Mouse (Mus musculus) liver, postnatal 0 days (tissue): Measurements from ENCODE around the gene Lmo3. TPM values are rescaled to one million over a fixed set of nuclear protein-coding genes. Genes with fewer than 3 reads are reported as not detected.
A peak's percentile ranks its signal among the peaks of the same experiment; 100 is the strongest.

Experiments used
- ATAC-seq: fragments of 200-750 bp; cut with Nextera tagmentation; 2 replicates; pipeline ENCODE4 v1.8.0; 2017; ENCODE audit warnings: mild to moderate bottlenecking, moderate library complexity
- DNase-seq: peaks from one replicate; pipeline ENCODE4 v3.0.0-alpha.2; 2016
- H3K27ac ChIP-seq: fragments of 300-500 bp; sonication (generic); 2 replicates; pipeline ENCODE4 v1.5.1; 2014; ENCODE audit warnings: antibody characterized with exemption, moderate library complexity, mild to moderate bottlenecking, low read depth
- H3K27me3 ChIP-seq: fragments of 300-500 bp; sonication (generic); 2 replicates; pipeline ENCODE4 v1.6.1; 2014; ENCODE audit warnings: low read length, control low read depth, mixed read lengths; ENCODE audit not compliant: insufficient read depth
- H3K36me3 ChIP-seq: fragments of 300-500 bp; sonication (generic); replicated peaks from 2 replicates; pipeline ENCODE4 v1.6.1; 2014; ENCODE audit warnings: mild to moderate bottlenecking, control low read depth, low read length, moderate library complexity, mixed read lengths; ENCODE audit not compliant: insufficient read depth
- H3K4me1 ChIP-seq: fragments of 300-500 bp; sonication (generic); 2 replicates; pipeline ENCODE4 v1.6.1; 2014; ENCODE audit warnings: antibody characterized with exemption, mild to moderate bottlenecking, control low read depth; ENCODE audit not compliant: insufficient read depth
- H3K4me2 ChIP-seq: fragments of 300-500 bp; sonication (generic); 2 replicates; pipeline ENCODE4 v1.6.1; 2014; ENCODE audit warnings: low read depth, mild to moderate bottlenecking, low read length, moderate library complexity, mixed read lengths
- H3K4me3 ChIP-seq: fragments of 300-500 bp; sonication (generic); 2 replicates; pipeline ENCODE4 v1.5.1; 2014; ENCODE audit warnings: low read depth, low read length
- H3K9ac ChIP-seq: fragments of 300-500 bp; sonication (generic); replicated peaks from 2 replicates; pipeline ENCODE4 v1.6.1; 2014; ENCODE audit warnings: mild to moderate bottlenecking, moderate library complexity
- H3K9me3 ChIP-seq: fragments of 300-500 bp; sonication (generic); 2 replicates; pipeline ENCODE4 v1.6.1; 2016; ENCODE audit warnings: mild to moderate bottlenecking, control low read depth, low read length, mixed read lengths
- CTCF ChIP-seq: sonication (generic); IDR thresholded peaks from 2 replicates; pipeline ENCODE4 v1.5.1; 2016; ENCODE audit warnings: antibody characterized with exemption, low read depth
- EP300 ChIP-seq: IDR thresholded peaks from 2 replicates; pipeline ENCODE4 v1.6.1; 2016; ENCODE audit warnings: antibody characterized with exemption, low read depth, mild to moderate bottlenecking
- WGBS: fragments of 180-500 bp; shearing (Covaris S2); extraction: QIAGEN DNeasy Blood & Tissue Kit; methylation state at CpG from one replicate; pipeline ENCODE4 v1.1.7; 2014; ENCODE audit not compliant: insufficient replicate concordance; 5-methylcytosine and 5-hydroxymethylcytosine counted together
- polyA plus RNA-seq: library from polyadenylated mRNA; unstranded; fragments of >200 nt; fragmentation: Nextera tagmentation; extraction: Ambion mirVana; gene quantifications from 2 replicates; pipeline ENCODE4 v1.2.1, GENCODE M21; 2015

Gene Lmo3
- polyA plus RNA-seq, 1 experiment from 2014 or later: not detected

DNA sequence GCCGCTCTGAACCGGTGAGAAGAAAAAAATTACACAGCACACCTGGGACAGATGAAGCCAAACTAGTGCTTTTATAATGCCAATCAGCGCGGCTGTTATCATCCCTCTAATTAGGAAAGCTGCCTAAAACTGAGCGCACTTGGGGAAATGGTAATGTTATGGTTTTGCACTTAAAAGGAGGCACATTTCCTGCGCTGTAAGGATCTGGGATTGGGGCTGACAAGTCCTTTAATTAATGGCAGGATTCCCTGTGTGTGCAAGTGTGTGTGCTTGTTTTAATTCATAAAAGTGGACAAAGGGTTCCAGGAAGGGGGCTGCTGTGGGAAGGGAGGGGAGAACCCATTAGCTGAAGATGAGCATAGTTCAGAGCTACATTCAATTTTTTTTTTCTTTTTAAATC, 154.4 kb downstream of the Lmo3 start:
- H3K9ac ChIP-seq: no peak overlapping the region
- H3K27ac ChIP-seq: no peak overlapping the region
- DNase-seq (no peak), ATAC-seq (no peak)
- no peaks in the 10 kb centered on the region for H3K9me3 ChIP-seq
- H3K4me3 ChIP-seq: no peak overlapping the region
- no peaks in the 10 kb centered on the region for H3K4me1 ChIP-seq
- no peak overlapping the region for H3K4me2 ChIP-seq
- TF ChIP-seq EP300 (no peak), CTCF (no peak)
- no peaks in the 10 kb centered on the region for H3K36me3 ChIP-seq
- H3K27me3 ChIP-seq: 0 out of 2 replicates have a peak, but pooled peaks cover 3% of the 10 kb centered on the region
- WGBS: 28% methylated on average over 6 of the region's 6 CpGs

DNA sequence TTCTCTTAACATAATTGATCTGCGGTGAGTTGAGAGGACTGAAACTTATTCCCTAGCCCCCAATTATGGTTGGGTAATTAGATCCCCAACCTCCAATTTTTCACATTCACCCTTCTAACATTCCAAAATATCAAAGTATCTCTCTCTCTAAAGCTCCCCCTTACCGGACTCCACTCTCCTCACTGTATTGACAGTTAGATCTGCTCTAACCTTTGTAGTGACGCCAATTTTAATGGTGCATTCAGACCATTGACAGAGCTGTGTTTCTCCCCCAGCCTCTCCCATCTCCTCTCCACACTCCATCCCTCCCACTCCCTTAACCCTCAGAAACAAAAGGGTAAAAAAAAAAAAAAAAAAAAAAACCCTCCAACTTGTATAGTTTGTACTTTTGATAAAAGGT, 154.9 kb downstream of the Lmo3 start:
- DNase-seq: no peak
- Histone ChIP-seq H3K9me3 (no peaks in the 10 kb centered on the region), H3K27ac (no peak overlapping the region), H3K9ac (no peak overlapping the region), H3K36me3 (no peaks in the 10 kb centered on the region), H3K27me3 (0 out of 2 replicates have a peak, but pooled peaks cover 5% of the 10 kb centered on the region), H3K4me3 (no peak overlapping the region), H3K4me1 (no peaks in the 10 kb centered on the region), H3K4me2 (no peak overlapping the region)
- WGBS: 39% methylated on average over 3 of the region's 3 CpGs
- ATAC-seq: no peak
- TF ChIP-seq EP300: no peak
- no peak for TF ChIP-seq CTCF

DNA sequence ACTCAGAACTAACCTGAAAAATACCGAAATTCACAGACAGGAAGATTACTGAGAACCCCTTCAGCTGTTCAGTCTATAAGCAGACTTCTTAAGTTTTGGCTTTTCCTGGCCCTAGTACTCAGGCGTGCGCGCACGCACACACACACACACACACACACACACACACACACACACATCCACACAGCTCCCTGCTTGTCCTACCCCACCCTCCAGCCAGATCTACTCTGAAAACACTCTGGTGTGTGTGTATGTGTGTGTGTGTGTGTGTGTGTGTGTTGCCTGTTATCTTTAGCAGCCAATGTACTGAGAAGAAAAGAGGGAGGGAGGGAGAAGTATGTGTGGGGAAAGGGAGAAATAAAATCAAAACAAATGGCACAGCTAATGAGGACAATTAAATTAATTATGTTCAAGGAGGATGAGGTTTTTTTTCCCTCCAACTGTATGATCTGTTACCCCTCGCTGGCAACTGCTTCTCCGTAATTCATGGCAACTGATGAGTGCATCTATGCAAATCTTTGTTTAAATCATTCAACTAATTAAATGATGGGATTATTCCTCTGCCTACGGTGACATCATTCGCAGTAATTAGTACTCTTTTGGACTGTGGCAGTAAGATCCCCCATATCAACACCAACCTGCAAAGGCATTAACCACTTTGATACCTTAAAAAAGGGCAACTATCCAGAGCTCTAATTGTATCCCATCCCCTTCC, 157.1 kb downstream of the Lmo3 start:
- H3K4me1 ChIP-seq: no peaks in the 10 kb centered on the region
- TF ChIP-seq CTCF: no peak
- TF ChIP-seq EP300: no peak
- no peaks in the 10 kb centered on the region for H3K9me3 ChIP-seq
- DNase-seq: no peak
- no peak overlapping the region for H3K4me3 ChIP-seq
- no peak overlapping the region for H3K27ac ChIP-seq
- H3K36me3 ChIP-seq: no peaks in the 10 kb centered on the region
- H3K4me2 ChIP-seq: no peak overlapping the region
- H3K27me3 ChIP-seq: peaks cover 16% of the 10 kb centered on the region; the same call in 1 of the 2 replicates
- WGBS: 76% methylated on average over 9 of the region's 9 CpGs
- H3K9ac ChIP-seq: no peak overlapping the region
- ATAC-seq: no peak

DNA sequence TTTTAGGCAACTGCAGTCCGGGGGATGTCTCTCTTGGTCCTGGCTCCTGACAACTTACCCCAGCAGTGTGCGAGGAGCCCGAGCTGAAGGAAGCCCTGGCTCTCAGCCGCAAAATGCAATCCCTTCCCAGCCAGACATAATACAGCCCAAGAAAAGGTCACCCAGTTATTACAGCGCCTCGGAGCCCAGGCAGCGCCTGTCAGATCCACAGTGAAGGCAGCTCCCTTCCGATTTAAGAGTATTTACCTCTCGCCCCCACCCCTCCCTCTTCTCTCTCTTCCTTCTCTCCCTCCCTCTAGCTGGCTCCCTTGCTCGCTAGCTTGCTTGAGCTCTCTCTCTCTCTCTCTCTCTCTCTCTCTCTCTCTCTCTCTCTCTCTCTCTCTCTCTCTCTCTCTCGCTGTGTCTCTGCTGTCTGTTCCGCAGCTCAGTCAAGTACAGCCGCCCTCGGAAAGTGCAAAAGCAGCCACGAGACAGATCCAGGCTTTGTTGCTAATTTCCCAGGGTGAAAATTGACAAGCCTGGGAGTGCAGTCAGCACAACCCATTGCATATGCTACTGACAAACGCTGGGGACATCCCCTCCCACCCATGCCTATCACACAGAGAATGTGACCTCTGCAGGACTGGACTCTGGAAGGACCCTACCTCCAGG, 159.0 kb downstream of the Lmo3 start:
- H3K4me1 ChIP-seq: no peaks in the 10 kb centered on the region
- H3K4me2 ChIP-seq: peak overlapping the region; percentile 58
- H3K9me3 ChIP-seq: no peaks in the 10 kb centered on the region
- H3K4me3 ChIP-seq: peak overlapping the region; percentile 25
- no peaks in the 10 kb centered on the region for H3K36me3 ChIP-seq
- peaks cover 16% of the 10 kb centered on the region; the same call in 1 of the 2 replicates for H3K27me3 ChIP-seq
- DNase-seq (no peak), ATAC-seq (no peak)
- TF ChIP-seq CTCF: no peak
- no peak for TF ChIP-seq EP300
- 2% methylated on average over 16 of the region's 16 CpGs for WGBS
- no peak overlapping the region for H3K27ac ChIP-seq
- H3K9ac ChIP-seq: no peak overlapping the region

DNA sequence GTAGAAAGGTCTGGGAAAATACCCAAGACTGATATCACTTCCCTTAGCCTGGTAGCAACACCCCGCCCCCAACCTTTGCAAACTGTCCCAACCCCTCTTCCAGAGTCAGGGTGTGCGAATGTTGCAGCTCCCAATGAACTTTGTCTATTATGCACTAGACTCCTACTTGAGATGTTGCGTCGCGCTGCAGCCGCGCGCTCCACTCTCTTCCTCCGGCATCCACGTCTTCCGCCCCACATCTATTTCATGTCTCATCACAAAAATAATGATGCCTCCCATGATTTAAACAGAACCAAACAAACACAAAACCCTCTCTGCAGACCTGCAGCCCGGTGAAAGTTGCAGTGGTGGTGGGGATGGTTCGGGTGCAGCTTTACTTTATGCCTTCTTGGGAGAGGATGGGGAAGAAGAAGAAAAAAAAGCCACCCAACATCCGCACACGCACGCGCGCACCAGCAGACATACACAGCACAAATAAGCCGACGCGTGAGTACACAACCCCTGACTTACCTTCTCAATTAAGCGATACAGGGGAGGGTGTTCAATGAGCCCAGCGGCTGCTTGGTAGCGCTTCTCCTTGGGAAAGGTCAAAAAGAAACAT, 159.7 kb downstream of the Lmo3 start:
- Histone ChIP-seq H3K4me3 (peak overlapping the region; percentile 25), H3K4me2 (peak overlapping the region; percentile 58), H3K9me3 (no peaks in the 10 kb centered on the region), H3K9ac (no peak overlapping the region), H3K36me3 (no peaks in the 10 kb centered on the region), H3K4me1 (no peaks in the 10 kb centered on the region), H3K27ac (no peak overlapping the region), H3K27me3 (peaks cover 16% of the 10 kb centered on the region; the same call in 1 of the 2 replicates)
- no peak for DNase-seq
- no peak for TF ChIP-seq EP300
- no peak for TF ChIP-seq CTCF
- no peak for ATAC-seq
- WGBS: 2% methylated on average over 24 of the region's 24 CpGs

DNA sequence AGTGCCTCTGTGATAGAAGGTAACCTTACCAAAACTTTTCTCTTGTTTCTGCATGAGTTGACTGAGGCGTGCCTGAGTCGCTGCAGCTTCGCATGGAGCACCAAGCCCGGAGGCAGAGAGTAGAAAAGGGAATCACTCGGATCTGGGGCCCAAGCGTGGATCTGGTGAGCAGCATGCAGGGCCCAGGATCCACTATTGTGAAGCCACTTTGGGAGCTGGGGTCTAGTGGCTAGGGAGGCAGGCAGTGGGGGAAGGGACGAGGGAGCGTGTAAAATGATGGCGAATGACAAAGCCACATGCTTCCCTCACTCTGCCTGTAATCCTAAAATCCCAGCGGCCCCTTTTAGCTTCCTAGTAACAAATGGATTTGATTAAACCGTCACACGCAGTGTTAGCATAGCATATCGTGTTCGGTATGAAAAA, 160.6 kb downstream of the Lmo3 start:
- Histone ChIP-seq H3K9ac (no peak overlapping the region), H3K4me1 (no peaks in the 10 kb centered on the region), H3K4me2 (no peak overlapping the region; the same call in 1 of the 2 replicates), H3K27ac (no peak overlapping the region), H3K36me3 (no peaks in the 10 kb centered on the region), H3K27me3 (peaks cover 16% of the 10 kb centered on the region; the same call in 1 of the 2 replicates), H3K9me3 (no peaks in the 10 kb centered on the region), H3K4me3 (no peak overlapping the region)
- WGBS: 9% methylated on average over 14 of the region's 14 CpGs
- TF ChIP-seq CTCF (no peak), EP300 (no peak)
- ATAC-seq (no peak), DNase-seq (no peak)
